Mouse (Mus musculus) heart, adult 18-20 months (tissue): ENCODE measurements around the gene Zcchc9. TPM values are rescaled to one million over a fixed set of nuclear protein-coding genes. Genes with fewer than 3 reads are reported as not detected.
"Not testable (repeated sequence)": the region's sequence is repeated elsewhere in the genome, so short reads cannot be mapped to it uniquely, and the experiment has no call there.

Experiments
- DNase-seq, 2 experiments: peaks; one replicate each; pipeline ENCODE4 v3.0.0; 2021 to 2022; ENCODE audit warnings: mixed read lengths in 1 of 2
- long read RNA-seq, 2 experiments: library from polyadenylated mRNA; stranded (forward); transcript quantifications; one replicate each; pipeline ENCODE4 v2.0.0; 2021
- total RNA-seq, 2 experiments: library from RNA; stranded (reverse); gene quantifications; 2 replicates each; pipeline ENCODE4 v1.2.3; 2021

Zcchc9 gene
- 10 to 100 TPM; 13.6 to 14.6 TPM for total RNA-seq
- long read RNA-seq, experiment 1, transcript Zcchc9-201 (6 exons, 1,541 nt): major isoform, 13 of 18 reads
- long read RNA-seq, experiment 1, partial matches to known transcripts: 1 of 18 reads
- long read RNA-seq, experiment 1, other reads (novel, unspliced or antisense): 4 of 18 reads
- long read RNA-seq, experiment 2, partial matches to known transcripts: 0 of 5 reads
- long read RNA-seq, experiment 2, other reads (novel, unspliced or antisense): 2 of 5 reads

- DNase-seq: peak; percentile 90 to 93
Observed at GRCm38 (mm10) chr13:91807155-91807839, at the start of gene Zcchc9. TSS of gene Zcchc9 (minus strand) at chr13:91807705.

DNA sequence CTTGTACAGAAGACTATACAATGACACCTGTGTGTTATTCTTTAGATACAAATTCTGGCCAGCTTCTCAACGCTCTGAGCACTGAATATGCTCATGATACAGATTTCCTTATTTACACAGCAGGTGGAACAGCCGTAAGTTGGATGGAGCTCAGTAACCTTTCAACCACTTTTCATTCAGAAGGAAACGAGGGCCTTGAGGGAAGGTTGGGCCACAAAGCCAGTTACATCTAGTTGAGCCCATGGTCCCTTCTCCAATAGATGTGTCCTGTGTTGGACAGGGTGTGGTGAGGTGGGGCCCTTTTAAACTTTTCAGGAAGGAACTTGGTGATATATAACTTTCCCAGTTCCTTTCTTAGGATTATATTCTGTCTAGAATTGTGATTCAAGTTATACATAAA, 46.9 kb upstream of the Zcchc9 start:
- DNase-seq: no peak

GRCm38 (mm10) chr13:91827876-91828275, 20.4 kb upstream of the Zcchc9 start:
- no peak for DNase-seq

- DNase-seq: peak; percentile 52 to 79
Observed at GRCm38 (mm10) chr13:91826066-91826465, 18.6 kb upstream of the Zcchc9 start.

GRCm38 (mm10) chr13:91824845-91825550, 17.5 kb upstream of the Zcchc9 start:
- DNase-seq: peak; percentile 58 to 68

GRCm38 (mm10) chr13:91823735-91824134, 16.2 kb upstream of the Zcchc9 start:
- DNase-seq: no peak

DNA sequence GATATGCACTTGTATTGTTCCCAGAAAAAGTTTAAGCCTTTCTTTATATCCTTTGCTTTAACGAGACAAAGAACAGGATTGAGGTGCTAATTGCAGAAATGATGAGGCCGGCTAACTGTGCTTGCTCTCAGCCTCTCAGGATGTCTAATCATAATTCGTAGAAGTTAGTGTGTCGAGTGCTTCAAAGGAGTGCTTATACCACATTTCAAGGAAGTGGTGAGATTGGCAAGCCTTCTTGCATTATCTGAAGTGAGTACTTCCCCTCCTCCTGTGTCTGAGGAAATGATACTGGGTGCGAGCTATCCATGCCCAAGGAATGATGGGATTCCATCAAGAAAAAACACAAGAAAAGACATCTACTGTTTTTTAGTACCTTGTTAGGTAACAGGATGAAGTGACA, 7.2 kb upstream of the Zcchc9 start:
- DNase-seq: no peak

GRCm38 (mm10) chr13:91809476-91809875, 2.0 kb upstream of the Zcchc9 start:
- DNase-seq: peak in 1 of 2 experiments; percentile 44

GRCm38 (mm10) chr13:91807874-91808575, 520 bp upstream of the Zcchc9 start:
- DNase-seq: no peak

DNA sequence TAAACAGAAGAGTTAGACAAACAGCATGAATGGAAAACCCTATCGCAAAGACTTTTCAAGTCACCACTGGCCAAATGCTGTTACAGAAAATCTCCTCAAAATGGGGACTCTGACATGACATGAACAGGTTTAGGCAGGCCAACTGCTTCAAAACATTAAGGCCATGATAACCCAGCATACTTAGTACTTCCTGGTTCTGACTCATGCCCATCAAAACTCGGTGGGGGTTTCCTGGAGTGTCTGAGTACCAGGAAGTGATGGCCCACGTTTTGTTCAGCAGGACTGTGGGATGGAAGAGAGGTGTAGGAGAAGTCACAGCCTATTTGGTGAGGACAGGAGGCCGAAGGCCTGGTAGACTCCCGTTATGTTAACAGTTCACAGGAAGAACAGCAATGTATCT, 5.8 kb downstream of the Zcchc9 start:
- no peak for DNase-seq

DNA sequence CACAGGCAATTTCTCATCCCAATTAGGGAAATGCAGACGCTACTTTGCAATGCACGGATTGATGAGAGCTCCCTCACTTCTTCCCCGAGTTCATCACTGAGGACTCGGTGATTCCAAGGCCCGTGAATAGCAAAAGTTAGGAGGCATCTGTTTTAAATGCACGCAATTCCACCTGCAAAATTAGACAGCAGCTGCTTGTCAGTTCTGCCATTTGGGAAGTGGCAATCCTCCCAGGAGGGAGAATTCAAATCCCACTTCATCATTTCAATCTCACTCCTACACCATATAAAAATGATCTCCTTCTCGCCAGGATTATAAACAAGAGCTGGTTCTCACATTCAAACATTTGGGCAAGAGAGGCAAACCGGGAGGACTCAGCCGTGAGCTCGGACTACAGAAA, 10.1 kb downstream of the Zcchc9 start:
- no peak for DNase-seq

DNA sequence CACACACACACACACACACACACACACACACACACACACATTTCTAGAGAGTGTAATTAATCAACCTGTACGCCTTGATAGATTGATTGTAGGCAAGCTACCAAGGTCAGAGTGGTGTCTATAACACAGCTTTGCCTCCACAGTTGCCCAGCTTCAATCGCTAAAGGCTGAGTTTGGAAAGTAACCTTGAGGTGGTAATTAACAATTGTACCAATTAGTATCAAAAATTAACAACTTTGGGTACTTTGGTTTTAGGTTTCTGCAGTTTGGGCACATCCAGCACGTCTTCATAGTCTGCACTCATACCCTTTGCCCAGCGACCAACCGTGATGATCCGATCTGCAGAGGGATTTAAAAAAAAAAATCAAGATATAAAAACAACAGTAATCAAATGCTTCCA, 10.6 kb downstream of the Zcchc9 start:
- no peak for DNase-seq

DNA sequence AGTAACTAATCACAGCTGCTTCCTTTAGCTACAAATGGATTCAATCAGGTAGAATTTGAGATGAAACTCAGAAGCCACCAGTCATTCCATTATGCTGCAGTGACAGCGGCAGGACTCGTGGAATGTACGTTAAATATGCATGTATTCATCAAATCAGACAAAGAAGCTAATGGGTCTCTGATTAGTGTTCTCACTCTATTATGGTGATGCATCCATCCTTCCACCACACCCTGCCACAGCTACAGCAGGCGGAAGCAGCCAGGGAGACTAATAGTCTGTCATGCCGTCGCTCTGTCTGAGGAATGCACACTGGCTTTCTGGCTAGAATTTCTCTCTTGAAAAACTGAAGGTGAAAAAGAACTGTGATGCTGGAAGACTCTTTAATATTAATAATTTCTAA, 11.5 kb downstream of the Zcchc9 start:
- DNase-seq: no peak

- DNase-seq: no peak
Observed at GRCm38 (mm10) chr13:91795593-91795992, 11.9 kb downstream of the Zcchc9 start.

DNA sequence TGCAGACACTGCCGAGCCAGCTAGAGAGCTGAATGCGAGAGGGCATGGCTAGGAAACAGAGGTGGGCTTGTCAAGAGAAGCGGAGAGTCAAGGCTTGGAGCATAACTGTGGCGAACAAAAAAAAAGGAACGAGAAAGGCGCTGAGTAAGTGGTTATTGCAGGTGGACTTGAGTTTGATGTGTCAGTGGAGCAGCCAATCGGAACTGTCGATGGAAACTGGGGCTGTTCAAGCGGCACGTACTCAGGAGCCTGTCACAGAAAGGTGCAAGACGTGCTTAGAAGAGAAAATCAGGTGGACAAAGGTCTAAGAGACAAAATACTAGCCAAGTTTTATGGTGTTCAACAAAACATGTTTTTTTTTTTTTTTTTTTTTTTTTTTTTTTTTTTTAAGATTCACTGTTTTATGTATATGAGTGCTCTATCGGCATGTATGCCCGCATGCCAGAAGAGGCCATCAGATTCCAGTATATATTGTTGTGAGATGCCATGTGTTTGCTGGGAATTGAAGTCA, 12.5 kb downstream of the Zcchc9 start:
- no peak for DNase-seq

- DNase-seq: no peak
Observed at GRCm38 (mm10) chr13:91792035-91792434, 15.5 kb downstream of the Zcchc9 start.

GRCm38 (mm10) chr13:91779892-91780291, 27.6 kb downstream of the Zcchc9 start:
- no peak for DNase-seq

DNA sequence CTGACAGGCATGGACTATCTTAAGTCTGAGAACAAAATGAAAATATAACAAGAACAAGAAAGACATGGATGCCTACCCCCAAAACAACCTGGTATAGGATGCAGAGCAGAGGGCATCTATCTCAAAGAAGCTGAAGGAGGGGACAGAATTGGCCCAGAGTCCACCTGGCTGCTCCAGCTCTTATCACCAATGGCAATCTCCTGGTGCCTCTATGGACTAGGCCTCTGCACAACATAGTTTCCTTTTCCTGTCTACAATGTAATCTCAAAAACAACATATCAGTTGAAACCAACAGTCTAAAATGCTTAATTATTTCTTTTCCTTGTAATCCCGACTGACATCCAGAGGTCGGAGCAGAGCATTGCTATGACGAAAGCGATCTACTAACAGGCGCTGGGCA, 29.4 kb downstream of the Zcchc9 start:
- no peak for DNase-seq

- DNase-seq: no peak
Observed at GRCm38 (mm10) chr13:91768683-91769651, 38.5 kb downstream of the Zcchc9 start.

GRCm38 (mm10) chr13:91765627-91766026, 41.9 kb downstream of the Zcchc9 start:
- DNase-seq: no peak

GRCm38 (mm10) chr13:91763654-91764053, 43.9 kb downstream of the Zcchc9 start:
- not testable (repeated sequence) for DNase-seq
